Mouse (Mus musculus) embryonic facial prominence, embryonic 15.5 days (tissue): ENCODE measurements at regions not wholly inside any gene's neighbourhood (a gene's known extent, or its start where the extent isn't known, plus 50 kb on each side); places are given as distances from the start of the nearest gene placed in this dataset.
"Not testable (repeated sequence)": the region's sequence is repeated elsewhere in the genome, so short reads cannot be mapped to it uniquely, and the experiment has no call there.

ENCODE experiments used
- ATAC-seq: fragments of 200-750 bp; cut with Nextera tagmentation; 2 replicates; pipeline ENCODE4 v1.8.0; 2017; ENCODE audit warnings: low read depth, moderate TSS enrichment; ENCODE audit not compliant: insufficient number of reproducible peaks, low FRiP score, low TSS enrichment
- H3K27ac ChIP-seq: fragments of 300-500 bp; sonication (generic); replicated peaks from 2 replicates; pipeline ENCODE4 v1.5.1; 2015; ENCODE audit warnings: mild to moderate bottlenecking, inconsistent platforms
- H3K27me3 ChIP-seq: fragments of 300-500 bp; sonication (generic); 2 replicates; pipeline ENCODE4 v1.6.1; 2015; ENCODE audit warnings: inconsistent platforms
- H3K36me3 ChIP-seq: fragments of 300-500 bp; sonication (generic); 2 replicates; pipeline ENCODE4 v1.6.1; 2015; ENCODE audit warnings: mild to moderate bottlenecking, inconsistent platforms
- H3K4me1 ChIP-seq: fragments of 300-500 bp; sonication (generic); 2 replicates; pipeline ENCODE4 v1.6.1; 2015; ENCODE audit warnings: inconsistent platforms
- H3K4me2 ChIP-seq: fragments of 300-500 bp; sonication (generic); replicated peaks from 2 replicates; pipeline ENCODE4 v1.6.1; 2015; ENCODE audit warnings: mild to moderate bottlenecking, inconsistent platforms
- H3K4me3 ChIP-seq: fragments of 300-500 bp; sonication (generic); replicated peaks from 2 replicates; pipeline ENCODE4 v1.5.1; 2015; ENCODE audit warnings: mild to moderate bottlenecking, inconsistent platforms
- H3K9ac ChIP-seq: fragments of 300-500 bp; sonication (generic); 2 replicates; pipeline ENCODE4 v1.6.1; 2015; ENCODE audit warnings: inconsistent platforms
- H3K9me3 ChIP-seq: fragments of 300-500 bp; sonication (generic); replicated peaks from 2 replicates; pipeline ENCODE4 v1.6.1; 2016; ENCODE audit warnings: inconsistent platforms
- WGBS: fragments of 180-500 bp; shearing (Covaris S2); methylation state at CpG from one replicate; pipeline ENCODE4 v1.1.7; 2015; 5-methylcytosine and 5-hydroxymethylcytosine counted together

DNA sequence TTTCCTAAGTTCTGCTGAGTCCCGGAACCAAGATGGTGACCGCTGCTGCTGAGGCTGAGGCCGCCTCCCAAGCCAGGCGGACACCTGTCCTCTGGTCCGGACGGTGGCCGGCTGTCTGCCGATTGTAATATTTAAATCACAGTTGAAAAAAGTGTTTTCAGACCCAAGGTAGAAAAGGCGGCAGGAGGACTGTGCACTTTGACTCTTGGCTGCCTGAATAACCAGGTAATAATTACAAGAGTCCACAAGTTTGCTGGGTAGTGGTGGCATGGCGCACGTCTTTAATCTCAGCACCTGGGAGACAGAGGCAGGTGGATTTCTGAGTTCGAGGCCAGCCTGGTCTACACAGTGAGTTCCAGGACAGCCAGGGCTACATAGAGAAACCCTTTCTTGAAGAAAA is 305.7 kb downstream of the Etnk1 start:
- not testable (repeated sequence) for ATAC-seq, H3K9ac ChIP-seq, H3K27ac ChIP-seq, H3K4me1 ChIP-seq, H3K4me2 ChIP-seq, H3K36me3 ChIP-seq, H3K9me3 ChIP-seq, H3K27me3 ChIP-seq, H3K4me3 ChIP-seq
- 93% methylated on average over 12 of the region's 12 CpGs for WGBS

DNA sequence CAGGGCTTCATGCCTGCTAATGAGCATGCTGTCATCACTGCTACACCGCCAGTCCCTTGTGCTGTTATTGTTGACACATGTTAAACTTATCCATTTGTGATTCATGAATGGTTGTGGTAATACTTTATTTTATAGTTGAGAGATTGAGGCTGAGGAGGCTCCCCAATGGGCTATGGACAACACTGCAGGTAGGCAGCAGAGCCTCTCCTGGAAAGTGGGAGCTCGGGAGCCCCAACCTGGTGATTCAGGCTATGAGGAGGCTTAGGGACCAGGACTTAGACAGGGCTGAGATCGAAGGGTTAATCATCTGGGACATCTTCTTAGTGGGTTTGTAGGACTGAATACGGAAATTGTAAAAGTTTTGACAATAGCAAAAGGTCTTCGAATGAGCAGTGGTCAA is 307.4 kb downstream of the Etnk1 start:
- Histone ChIP-seq H3K36me3 (no peaks in the 10 kb centered on the region), H3K4me3 (no peak overlapping the region), H3K9me3 (no peaks in the 10 kb centered on the region), H3K4me2 (no peak overlapping the region), H3K27ac (no peak overlapping the region), H3K27me3 (no peaks in the 10 kb centered on the region), H3K4me1 (no peaks in the 10 kb centered on the region), H3K9ac (no peak overlapping the region)
- ATAC-seq: no peak
- 86% methylated on average over 5 of the region's 5 CpGs for WGBS

- H3K9ac ChIP-seq: no peak overlapping the region
- no peaks in the 10 kb centered on the region for H3K36me3 ChIP-seq
- no peaks in the 10 kb centered on the region for H3K27me3 ChIP-seq
- 77% methylated on average over 7 of the region's 7 CpGs for WGBS
- H3K4me1 ChIP-seq: no peaks in the 10 kb centered on the region
- H3K4me2 ChIP-seq: no peak overlapping the region
- H3K27ac ChIP-seq: no peak overlapping the region
- no peaks in the 10 kb centered on the region for H3K9me3 ChIP-seq
- ATAC-seq: no peak
- no peak overlapping the region for H3K4me3 ChIP-seq
These were observed 308.3 kb downstream of the Etnk1 start for GRCm38 (mm10) chr6:143475296-143475695.

- H3K27ac ChIP-seq: no peak overlapping the region
- no peak overlapping the region for H3K9ac ChIP-seq
- ATAC-seq: no peak
- H3K36me3 ChIP-seq: no peaks in the 10 kb centered on the region
- WGBS: 89% methylated on average over 2 of the region's 2 CpGs
- no peaks in the 10 kb centered on the region for H3K4me1 ChIP-seq
- no peaks in the 10 kb centered on the region for H3K9me3 ChIP-seq
- H3K4me2 ChIP-seq: no peak overlapping the region
- H3K4me3 ChIP-seq: no peak overlapping the region
- no peaks in the 10 kb centered on the region for H3K27me3 ChIP-seq
These were observed 310.4 kb downstream of the Etnk1 start for GRCm38 (mm10) chr6:143477396-143477795.

GRCm38 (mm10) chr6:143479239-143479638 is 312.2 kb downstream of the Etnk1 start:
- ATAC-seq: no peak
- H3K4me3 ChIP-seq: no peak overlapping the region
- no peaks in the 10 kb centered on the region for H3K36me3 ChIP-seq
- no peaks in the 10 kb centered on the region for H3K9me3 ChIP-seq
- H3K4me2 ChIP-seq: no peak overlapping the region
- no peak overlapping the region for H3K27ac ChIP-seq
- H3K4me1 ChIP-seq: no peaks in the 10 kb centered on the region
- WGBS: 54% methylated on average over 7 of the region's 7 CpGs
- H3K27me3 ChIP-seq: no peaks in the 10 kb centered on the region
- H3K9ac ChIP-seq: no peak overlapping the region

DNA sequence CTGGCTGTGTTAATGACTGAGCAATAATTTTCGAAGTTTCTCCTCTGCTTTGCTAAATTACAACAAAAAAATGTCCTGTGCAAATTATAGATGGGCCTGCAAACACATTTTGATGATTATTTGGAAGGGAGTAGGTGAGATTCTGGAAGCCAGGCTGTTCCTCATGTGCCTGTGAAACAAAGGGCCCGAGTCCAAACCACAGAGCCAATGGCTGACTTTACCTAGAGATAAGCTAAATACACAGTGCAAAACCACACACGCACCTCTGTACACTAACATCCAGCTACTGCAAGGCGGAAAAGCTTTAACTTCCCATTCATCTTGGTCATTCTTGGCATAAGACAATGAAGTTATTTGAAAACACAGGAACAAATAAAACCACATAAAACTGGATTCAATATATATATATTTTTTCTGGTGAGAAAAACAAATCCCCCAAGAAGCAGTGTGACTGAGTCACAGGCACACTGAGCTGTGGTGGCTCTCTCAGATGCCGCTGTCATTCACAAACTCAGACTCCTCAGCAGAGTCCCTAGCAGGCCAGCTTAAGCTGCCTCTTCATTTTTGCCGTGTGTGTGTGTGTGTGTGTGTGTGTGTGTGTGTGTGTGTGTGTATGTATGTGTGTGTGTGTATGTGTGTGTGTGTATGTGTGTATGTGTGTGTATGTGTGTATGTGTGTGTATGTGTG is 312.8 kb downstream of the Etnk1 start:
- H3K4me2 ChIP-seq: no peak overlapping the region
- no peaks in the 10 kb centered on the region for H3K9me3 ChIP-seq

DNA sequence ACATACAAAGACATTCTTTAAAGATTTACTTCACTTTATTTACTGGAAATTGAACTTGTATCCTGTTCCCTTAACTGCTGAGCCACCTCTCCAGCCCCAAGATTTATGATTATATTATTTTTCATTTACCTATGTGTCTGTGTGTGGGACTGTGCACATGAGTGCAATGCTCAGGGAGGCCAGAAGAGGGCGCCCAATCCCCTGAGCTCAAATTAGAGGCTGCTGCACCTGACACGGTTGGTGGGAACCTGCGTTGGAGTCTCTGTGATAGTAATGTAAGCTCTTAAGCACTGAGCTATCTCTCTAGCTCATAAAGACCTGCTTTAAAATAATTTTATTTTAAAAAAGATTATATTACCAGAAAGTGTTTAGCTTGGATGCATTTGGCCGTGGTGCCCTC is 315.3 kb downstream of the Etnk1 start:
- Histone ChIP-seq H3K4me3 (no peak overlapping the region), H3K36me3 (no peaks in the 10 kb centered on the region), H3K9ac (no peak overlapping the region), H3K27me3 (no peaks in the 10 kb centered on the region), H3K27ac (no peak overlapping the region), H3K9me3 (no peaks in the 10 kb centered on the region), H3K4me1 (no peaks in the 10 kb centered on the region), H3K4me2 (no peak overlapping the region)
- no peak for ATAC-seq
- WGBS: 81% methylated on average over 4 of the region's 4 CpGs

More for the DNA sequence above, 312.8 kb downstream of the Etnk1 start:
- Histone ChIP-seq H3K4me1 (no peaks in the 10 kb centered on the region), H3K36me3 (no peaks in the 10 kb centered on the region), H3K4me3 (no peak overlapping the region), H3K9ac (no peak overlapping the region), H3K27me3 (no peaks in the 10 kb centered on the region), H3K27ac (no peak overlapping the region)
- ATAC-seq: no peak
- WGBS: 78% methylated on average over 6 of the region's 6 CpGs

GRCm38 (mm10) chr6:143482868-143483267 is 315.8 kb downstream of the Etnk1 start:
- 85% methylated on average over 6 of the region's 6 CpGs for WGBS
- ATAC-seq: no peak
- H3K9ac ChIP-seq: no peak overlapping the region
- H3K27me3 ChIP-seq: no peaks in the 10 kb centered on the region
- H3K4me1 ChIP-seq: no peaks in the 10 kb centered on the region
- no peaks in the 10 kb centered on the region for H3K36me3 ChIP-seq
- H3K4me3 ChIP-seq: no peak overlapping the region
- no peaks in the 10 kb centered on the region for H3K9me3 ChIP-seq
- no peak overlapping the region for H3K27ac ChIP-seq
- H3K4me2 ChIP-seq: no peak overlapping the region

DNA sequence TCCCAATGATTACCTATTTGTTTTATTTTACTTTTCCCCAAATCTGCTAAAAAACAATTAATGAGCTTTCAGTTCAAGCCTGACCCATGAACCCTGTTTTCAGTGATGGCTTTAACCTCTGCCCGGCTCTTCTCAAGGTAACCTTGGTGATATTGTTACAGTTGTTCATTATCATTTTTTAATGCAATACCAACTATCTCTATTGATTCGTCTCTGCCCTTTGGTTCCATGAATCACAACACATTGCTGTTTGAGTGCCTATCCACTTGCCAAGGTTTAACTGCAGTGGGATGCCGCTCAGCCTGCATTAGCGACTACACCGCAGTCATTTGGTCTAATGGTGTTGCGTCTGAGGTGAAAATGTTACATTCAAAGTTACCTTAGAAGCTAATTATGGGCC is 317.9 kb downstream of the Etnk1 start:
- Histone ChIP-seq H3K27ac (no peak overlapping the region), H3K9me3 (no peaks in the 10 kb centered on the region), H3K27me3 (no peaks in the 10 kb centered on the region), H3K36me3 (no peaks in the 10 kb centered on the region), H3K9ac (no peak overlapping the region), H3K4me3 (no peak overlapping the region), H3K4me2 (no peak overlapping the region), H3K4me1 (no peaks in the 10 kb centered on the region)
- 93% methylated on average over 6 of the region's 6 CpGs for WGBS
- no peak for ATAC-seq

DNA sequence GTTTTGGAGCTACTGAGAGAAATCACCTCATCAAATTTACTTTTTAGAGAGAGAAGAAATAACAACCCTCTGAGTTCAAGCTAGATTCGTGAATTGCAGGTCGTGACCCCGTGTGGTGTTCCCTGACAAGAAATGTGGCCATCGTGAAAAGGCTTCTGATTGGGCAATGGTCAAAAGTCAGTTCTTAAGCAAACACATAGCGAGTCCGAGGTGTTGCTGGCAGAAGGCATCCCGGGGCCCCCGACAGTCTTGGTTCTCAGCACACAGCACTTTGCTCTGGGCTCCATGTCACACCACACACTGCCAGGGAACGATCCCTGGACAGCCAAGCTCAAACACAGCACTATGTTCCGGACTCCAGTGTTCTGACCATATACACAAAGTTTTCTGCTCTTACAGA is 320.0 kb downstream of the Etnk1 start:
- H3K27ac ChIP-seq: no peak overlapping the region
- H3K9ac ChIP-seq: no peak overlapping the region
- ATAC-seq: no peak
- 82% methylated on average over 10 of the region's 10 CpGs for WGBS
- H3K36me3 ChIP-seq: no peaks in the 10 kb centered on the region
- no peak overlapping the region for H3K4me2 ChIP-seq
- H3K4me1 ChIP-seq: no peaks in the 10 kb centered on the region
- H3K9me3 ChIP-seq: no peaks in the 10 kb centered on the region
- no peak overlapping the region for H3K4me3 ChIP-seq
- H3K27me3 ChIP-seq: no peaks in the 10 kb centered on the region

GRCm38 (mm10) chr6:143490019-143490418 is 323.0 kb downstream of the Etnk1 start:
- WGBS: 90% methylated on average over 6 of the region's 6 CpGs
- no peaks in the 10 kb centered on the region for H3K27me3 ChIP-seq
- H3K9ac ChIP-seq: no peak overlapping the region
- H3K4me3 ChIP-seq: no peak overlapping the region
- H3K27ac ChIP-seq: no peak overlapping the region
- no peaks in the 10 kb centered on the region for H3K4me1 ChIP-seq
- no peak overlapping the region for H3K4me2 ChIP-seq
- no peaks in the 10 kb centered on the region for H3K36me3 ChIP-seq
- peaks cover 4% of the 10 kb centered on the region; the same call in 1 of the 2 replicates for H3K9me3 ChIP-seq
- ATAC-seq: no peak

DNA sequence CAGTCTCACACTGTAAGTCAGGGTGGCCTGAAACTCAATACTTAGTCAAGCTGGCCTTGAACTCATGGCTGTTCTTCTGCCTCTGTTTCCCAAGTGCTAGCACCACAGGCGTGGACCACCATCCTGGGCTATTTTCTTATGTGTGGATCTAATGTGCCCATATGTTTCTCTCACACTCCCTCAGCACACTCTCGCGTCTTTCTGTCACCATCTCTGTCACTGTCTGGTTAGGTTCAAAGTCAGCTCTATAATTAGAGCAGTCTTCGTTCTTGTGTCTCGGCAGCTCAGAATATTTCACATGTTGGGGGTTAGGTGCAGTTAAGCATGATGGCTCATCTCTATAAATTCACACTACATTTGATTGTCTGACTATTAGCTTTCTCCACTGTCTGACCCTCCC is 324.4 kb downstream of the Etnk1 start:
- no peak overlapping the region for H3K27ac ChIP-seq
- no peak overlapping the region for H3K4me3 ChIP-seq
- no peaks in the 10 kb centered on the region for H3K27me3 ChIP-seq
- peaks cover 4% of the 10 kb centered on the region; the same call in 1 of the 2 replicates for H3K9me3 ChIP-seq
- H3K9ac ChIP-seq: no peak overlapping the region
- no peak overlapping the region for H3K4me2 ChIP-seq
- no peaks in the 10 kb centered on the region for H3K4me1 ChIP-seq
- H3K36me3 ChIP-seq: no peaks in the 10 kb centered on the region
- no peak for ATAC-seq
- 83% methylated on average over 5 of the region's 5 CpGs for WGBS
